Mouse (Mus musculus) adrenal gland, adult 8-10 months (tissue): Measurements from ENCODE around the gene Casp1. TPM values are rescaled to one million over a fixed set of nuclear protein-coding genes. Genes with fewer than 3 reads are reported as not detected.

Experiments
- total RNA-seq, 4 experiments: library from RNA; stranded (reverse); gene quantifications; 2 replicates each; pipeline ENCODE4 v1.2.4; 2022

The Casp1 gene
- total RNA-seq, 4 experiments from 2014 or later, result 3.9 to 7.0 (median 4.6) TPM

Other genes with a start within 250 kb of the Casp1 start
- 1 to 10 TPM; 4.6 to 8.6 (median 5.0) TPM for gene Casp4, start 10.3 kb downstream of the Casp1 start, total RNA-seq
- gene Casp12, start 46.9 kb downstream of the Casp1 start, total RNA-seq, result 10 to 100 TPM; 55.2 to 61.0 (median 59.5) TPM